Mouse (Mus musculus) urinary bladder, adult 2 months (tissue): Measurements from ENCODE around the gene Ppia. TPM values are rescaled to one million over a fixed set of nuclear protein-coding genes. Genes with fewer than 3 reads are reported as not detected.
"Not testable (repeated sequence)": the region's sequence is repeated elsewhere in the genome, so short reads cannot be mapped to it uniquely, and the experiment has no call there.

ENCODE experiments used
- DNase-seq: peaks from one replicate; pipeline ENCODE4 v3.0.0; 2022; ENCODE audit warnings: low spot score
- polyA plus RNA-seq: library from polyadenylated mRNA; depleted of rRNA; stranded (reverse); fragments of >200 nt; gene quantifications from 2 replicates; pipeline ENCODE4 v1.2.3, GENCODE M21; 2012; rRNA removed

The Ppia gene
- 1,961 and 2,442 TPM in 2 replicates for polyA plus RNA-seq

DNA sequence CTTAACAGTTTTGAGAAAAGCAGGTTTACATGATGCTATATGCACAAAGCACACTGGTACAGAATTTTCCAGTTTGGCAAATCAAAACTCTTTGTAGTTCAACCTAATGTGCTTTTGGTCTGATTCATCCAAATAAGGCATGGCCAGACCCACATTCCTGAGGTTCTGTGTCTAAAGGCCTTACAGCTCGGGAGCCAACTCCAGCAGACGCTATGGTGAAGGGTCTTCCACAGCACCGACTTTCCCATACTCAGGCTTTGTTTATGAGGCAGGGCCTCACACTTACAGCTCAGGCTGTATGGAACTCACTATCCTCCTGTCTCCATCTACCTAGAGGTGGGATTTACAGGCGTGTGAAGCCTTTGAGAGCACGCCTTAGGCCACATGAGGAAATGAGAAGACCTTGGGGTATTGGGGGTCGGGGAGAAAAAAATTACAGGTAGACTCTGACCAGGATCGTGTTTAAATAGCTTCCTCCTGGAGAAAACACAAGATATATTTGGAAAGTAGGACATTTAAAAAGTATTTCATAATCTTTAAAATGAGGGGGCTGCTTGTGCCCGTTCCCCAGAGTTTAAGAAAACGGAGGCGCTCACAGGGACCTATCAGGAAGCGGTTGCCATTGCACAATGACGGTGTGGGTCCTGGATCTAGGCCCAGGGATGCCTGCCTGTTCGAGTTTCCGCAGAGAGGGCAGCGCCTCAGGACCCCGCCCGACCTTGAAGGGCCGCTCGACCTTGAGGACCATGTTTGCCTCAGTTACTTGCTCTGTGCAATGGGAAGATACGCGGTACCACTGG lies at the start of gene Ppia:
Gene Ppia, plus strand, starts transcription at position 693 of the 800 bp plus-strand sequence.
- no peak for DNase-seq

DNA sequence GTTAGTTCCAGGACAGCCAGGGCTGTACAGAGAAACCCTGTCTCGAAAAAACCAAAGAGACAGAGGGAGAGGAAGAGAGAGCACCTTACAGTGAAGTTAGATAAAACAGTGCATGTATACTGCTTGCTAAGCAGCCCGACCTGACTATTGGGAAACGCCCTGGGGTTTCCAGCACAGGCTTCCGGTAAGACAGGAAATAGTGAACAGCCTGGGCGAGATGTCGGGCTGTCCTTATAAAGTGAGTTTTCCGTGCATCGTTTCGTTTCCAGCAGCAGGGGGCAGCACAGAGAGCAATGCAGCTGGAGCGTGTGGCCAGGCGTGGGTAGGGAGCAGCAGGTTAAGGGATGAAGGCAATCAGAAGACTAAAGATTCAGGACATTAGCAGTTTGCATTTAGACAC lies 49.4 kb upstream of the Ppia start:
- no peak for DNase-seq

DNA sequence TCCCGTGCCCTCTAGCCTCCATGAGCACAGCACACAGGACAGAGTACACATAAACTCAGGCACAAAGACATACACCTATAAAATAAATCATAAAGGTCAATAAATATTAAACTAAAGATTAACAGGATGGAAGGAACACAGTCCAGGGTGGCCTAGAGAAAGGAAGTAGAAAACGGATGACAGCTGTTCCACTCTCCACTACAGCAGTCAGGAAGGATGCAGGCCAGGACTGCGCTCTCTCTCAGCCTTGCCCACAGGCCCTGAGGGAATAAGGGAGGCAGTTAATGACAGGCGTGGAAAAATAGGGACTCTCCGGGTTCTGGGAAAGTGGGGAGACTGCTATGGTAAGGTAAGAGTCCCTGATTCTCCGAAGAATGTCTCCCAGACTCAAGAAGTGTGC lies 48.8 kb upstream of the Ppia start:
- no peak for DNase-seq

DNA sequence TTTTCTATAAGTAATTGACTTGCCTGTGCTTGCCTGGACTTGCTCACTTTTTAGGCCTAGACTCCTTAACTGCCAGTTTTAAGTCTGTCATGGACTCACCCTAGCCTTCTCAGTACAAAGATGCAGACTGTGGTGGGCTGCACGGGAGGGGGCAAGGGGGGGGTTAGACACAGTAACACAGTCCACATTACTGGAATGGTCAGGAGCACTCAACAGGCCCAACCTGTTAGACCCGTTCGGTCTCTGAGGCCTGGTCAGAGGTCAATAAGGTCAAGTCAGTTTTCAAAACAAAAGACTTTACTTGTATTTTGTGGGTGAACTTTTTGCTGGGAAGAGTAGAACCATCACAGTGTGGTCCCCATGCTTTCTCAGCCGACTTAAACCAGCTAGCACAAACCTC lies 48.1 kb upstream of the Ppia start:
- no peak for DNase-seq

DNA sequence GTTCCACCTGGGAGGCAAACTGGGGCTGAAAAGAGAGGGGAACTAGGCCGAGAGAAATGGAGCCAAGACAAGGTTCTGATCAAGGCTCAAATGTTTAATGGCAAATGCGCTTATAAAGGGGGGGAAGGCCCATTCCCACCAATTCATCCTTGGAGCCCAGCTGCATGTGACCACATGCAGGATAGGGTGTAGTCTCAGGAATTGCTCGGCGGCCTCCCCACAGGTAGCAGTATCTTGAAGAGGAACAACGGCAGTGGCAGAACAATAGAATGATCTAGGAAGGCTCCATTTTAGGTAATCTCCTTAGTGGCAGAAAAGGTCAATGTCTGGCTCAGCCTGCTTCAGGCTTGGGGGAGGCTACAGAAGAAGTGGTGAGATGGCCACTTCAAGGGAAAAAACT lies 47.3 kb upstream of the Ppia start:
- DNase-seq = not testable (repeated sequence)

DNA sequence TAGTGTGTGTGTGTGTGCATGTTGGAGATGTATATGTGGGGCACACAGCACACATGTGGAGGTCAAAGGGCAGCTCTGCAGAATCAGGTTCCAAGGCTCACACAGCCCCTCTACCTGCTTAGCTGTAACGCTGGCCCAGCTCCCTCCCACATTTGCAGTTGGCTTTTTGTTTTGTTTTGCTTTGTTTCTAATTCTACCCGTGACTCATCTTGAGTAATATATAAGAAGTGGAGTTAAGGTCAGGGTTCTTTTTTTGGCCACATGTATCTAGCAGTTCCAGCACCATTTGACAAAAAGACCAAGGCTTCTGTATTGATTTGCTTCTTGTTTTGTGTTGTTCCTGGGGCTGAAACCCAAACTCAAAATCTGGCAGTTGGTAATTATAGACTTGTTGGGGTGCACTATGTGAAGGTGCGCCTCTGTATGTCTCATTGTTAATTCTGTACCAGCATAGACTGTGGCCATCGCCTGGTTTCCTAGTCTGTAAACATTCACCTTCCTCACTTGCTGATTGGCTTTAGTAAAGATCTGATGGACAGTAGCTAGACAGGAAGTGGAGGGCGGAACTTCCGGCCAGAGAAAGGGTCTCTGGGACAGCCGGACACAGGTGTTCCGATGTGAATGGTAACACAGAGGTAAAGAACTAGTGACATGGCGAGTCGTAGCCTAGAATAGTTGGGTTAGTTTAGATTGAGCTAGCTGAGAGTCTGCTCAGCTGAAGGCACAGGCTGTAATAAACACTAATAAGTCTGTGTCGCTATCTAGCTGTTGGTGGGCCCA lies 43.7 kb upstream of the Ppia start:
- DNase-seq = no peak

DNA sequence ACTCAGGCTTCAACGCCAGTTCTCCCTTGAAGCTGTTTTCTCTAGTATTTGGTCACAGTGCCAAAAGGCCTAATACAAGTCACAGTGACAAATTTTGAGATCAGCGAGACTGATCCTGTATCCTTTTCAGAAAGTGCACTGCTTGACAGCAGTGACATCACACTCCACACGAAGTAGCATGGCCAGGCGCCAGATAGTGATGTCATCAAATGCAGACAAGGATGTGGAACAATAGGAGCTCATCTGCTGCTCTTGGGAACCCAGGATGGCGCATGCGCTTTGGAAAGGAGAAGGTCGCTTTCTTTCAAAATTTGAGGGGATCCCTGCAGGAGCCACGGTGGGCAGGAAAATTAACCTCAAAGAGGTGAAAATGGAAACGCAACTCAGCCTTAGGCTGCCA lies 42.5 kb upstream of the Ppia start:
- no peak for DNase-seq

DNA sequence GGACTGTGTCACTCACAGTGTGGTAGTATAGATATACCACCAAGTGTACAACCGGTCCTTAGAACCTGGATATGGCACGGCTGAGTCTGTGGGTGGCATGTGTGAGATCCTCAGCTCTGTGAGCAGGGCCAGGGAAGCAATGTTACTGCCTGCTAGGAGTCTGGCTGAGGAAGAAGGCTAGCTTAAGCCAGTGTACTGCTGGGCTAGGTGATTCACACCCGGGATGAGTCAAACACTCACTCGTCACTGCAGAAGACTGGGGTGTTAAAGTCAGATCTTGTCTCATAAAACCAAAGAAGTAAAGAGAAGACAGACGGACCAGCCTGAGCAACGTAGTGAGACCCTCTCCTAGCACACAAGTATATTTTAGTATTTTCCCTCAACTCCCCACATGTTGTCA lies 34.3 kb upstream of the Ppia start:
- no peak for DNase-seq

DNA sequence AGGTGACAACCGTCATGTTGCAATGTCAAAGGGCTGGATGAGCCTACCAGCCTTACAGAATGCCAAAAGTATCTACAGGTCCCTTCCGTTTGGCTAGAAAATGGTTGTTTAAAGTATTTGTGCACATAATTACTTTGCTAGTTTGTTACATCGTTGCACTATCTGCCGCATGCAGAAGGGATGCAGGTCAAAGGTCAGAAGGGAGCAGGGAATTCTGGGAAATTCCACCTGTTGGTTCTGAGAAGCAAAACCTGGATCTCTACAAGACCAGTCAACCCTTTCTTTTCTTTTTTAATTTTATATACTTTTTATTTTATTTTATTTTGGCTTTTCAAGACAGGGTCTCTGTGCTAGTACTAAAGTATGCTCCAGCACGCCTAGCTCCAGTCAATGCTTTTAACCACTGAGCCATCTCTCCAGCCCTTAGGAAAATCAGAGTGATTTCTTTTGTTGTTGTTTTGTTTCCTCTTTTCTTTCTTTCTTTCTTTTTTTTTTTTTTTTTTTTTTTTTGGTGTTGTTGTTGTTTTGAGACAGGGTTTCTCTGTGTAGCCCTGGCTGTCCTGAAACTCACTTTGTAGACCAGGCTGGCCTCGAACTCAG lies 27.0 kb upstream of the Ppia start:
- DNase-seq = no peak

DNA sequence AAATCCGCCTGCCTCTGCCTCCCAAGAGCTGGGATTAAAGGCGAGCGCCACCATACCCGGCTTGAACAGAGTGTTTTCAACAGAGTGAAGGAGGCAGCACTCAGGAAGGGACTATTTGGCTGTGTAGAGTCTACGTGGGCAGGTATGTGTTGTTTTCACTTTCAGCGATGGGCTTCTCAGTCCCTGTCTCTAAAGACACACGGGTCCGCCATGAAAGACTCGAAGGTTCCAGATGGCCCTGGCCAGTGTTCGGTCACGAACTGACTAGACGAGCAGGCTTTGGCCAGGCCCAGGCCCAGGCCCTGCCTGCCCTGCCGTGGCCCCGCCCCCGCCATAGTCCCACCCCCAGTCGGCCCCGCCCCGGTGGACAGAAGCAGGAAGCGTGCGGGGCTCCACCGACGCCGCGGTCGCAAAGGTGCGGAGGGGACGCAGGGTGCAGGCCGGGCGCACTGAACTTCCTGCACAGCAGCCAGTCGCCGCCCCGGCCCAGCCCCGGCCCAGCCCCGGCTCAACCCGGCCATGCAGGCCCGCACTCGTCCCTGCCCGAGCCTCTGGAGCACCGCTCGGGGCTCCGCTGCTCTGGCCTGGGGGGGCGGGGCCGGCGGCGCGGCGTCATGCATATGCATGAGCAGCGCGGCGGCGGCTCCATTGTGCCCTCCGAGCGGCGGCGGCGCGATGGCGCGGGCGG lies 26.4 kb upstream of the Ppia start, which contains the start of gene Zmiz2:
Gene Zmiz2, plus strand, starts transcription at position 349 of the 688 bp plus-strand sequence.
- peak; percentile 96 for DNase-seq

DNA sequence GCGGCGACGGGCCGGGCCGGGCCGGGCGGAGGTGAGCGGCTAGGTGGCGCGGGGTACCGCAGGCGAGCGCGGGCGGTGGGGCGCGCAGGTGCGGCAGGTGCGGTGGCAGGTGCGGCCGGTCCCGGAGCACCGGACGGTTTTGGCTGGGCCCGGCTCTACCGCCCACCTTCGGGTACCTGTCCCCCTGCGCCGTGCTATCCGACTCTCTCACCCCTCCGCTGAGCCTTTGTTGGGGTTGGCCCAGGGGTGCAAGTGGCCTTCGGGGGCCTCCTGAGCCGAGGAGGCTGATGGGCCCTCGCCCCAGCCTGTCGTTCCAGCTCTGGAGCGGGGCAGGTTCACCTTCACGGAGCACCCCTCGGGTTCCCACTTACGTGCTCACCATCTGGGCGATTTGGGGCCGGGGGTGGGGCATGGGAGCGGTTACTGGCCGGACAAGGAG lies 25.7 kb upstream of the Ppia start:
- DNase-seq = no peak

DNA sequence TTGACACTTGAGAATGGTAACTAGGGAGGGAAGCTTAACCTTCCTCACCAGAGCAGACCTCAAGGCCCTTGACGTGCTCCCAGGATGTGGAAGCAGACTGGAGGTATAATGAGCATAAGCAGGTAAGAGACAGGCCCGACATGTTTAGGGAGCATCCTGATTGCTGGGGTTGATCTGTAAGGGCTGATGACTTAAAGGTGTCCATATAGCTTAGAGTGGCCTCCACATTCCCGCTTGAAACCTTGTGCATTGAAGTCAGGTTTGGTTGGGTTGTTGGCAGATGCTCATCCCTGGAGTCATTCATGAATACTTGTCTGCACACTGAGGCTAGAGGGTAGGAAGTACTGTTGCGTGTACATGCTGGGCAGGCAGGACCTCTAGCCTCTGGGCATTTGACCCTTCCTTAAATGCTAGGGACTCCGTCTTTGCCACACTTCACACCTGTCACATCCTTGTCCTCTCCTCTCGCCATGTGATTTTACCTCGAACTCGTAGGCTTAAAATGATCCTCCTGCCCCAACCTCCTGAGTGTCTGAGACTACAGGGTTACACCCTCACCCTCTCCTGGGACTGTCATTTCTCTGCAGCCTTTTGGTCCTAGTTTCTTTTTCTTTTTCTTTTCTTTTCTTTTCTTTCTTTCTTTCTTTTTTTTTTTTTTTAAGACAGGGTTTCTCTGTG lies 24.7 kb upstream of the Ppia start:
- no peak for DNase-seq

DNA sequence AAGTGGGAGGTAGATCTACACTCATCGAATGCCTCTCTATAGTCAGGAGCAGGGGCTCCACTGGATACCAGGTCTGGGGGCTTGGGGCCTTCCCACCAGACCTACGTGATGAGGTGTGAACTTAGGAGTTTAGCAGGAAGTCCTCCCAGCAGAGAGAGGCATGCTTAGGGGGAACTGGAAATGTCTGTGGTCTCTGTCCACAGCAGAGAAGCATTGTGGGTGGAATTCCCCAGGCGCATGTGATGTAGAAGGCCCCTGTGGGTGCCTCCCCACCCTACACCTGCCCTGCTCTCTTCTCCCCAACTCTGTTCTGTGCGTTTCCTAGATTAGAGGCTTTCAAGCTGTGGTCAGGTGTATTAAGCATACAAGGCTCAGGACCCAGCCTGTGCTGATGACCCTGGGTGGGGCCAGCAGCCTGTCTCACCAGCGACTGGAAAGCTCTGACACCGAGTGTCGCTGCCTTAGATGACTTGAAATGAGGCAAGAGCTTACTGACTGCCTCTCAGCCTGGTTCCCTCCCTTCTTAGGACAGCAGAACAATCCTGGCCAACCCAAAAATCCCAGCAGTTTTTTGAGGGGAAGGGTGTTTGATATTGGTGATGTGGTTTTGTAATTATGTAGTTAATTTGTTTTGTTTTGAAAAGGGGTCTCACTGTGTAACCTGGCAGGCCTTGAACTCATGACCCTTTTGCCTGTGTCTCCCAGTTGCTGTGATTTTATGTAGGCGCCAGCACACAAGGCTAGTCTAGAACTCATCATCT lies 23.5 kb upstream of the Ppia start:
- DNase-seq = no peak

DNA sequence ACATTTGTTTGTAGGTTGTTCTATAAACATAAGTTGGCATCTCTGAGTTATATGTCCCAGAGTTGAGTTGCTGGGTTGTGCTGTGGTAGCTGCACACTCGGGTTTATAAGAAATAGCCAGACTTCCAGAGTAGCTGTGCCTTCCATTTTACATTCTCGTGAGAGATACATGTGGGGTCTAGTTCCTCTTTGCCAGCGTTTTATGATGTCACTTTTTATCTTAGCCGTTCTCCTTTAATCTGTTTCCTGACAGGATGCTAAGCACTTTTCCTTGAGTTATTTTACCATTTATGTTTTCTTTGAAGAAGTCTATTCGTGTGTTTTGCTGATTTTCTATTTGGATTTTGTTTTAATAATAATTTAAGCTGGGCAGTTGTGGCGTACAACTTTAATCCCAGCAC lies 22.4 kb upstream of the Ppia start:
- no peak for DNase-seq

DNA sequence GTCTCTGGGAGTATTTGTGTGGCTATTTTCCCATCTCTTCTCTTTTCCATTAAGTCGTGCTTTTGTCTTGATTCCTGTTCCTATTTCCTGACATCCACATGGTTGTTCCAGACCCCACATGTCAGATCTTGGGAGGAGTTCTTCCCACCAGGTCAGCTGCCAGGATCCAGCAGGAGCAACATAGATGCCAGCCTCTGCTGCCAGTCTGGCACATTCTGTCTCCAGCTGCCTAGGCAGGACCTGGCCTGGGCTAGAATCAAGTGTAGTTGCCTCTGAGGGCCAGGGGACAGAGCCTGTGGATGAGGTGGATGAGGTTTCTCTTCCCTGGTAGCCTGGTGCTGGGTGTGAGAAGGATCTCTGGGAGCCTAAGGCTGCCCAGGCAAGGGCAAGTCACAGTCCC lies 21.4 kb upstream of the Ppia start:
- no peak for DNase-seq

DNA sequence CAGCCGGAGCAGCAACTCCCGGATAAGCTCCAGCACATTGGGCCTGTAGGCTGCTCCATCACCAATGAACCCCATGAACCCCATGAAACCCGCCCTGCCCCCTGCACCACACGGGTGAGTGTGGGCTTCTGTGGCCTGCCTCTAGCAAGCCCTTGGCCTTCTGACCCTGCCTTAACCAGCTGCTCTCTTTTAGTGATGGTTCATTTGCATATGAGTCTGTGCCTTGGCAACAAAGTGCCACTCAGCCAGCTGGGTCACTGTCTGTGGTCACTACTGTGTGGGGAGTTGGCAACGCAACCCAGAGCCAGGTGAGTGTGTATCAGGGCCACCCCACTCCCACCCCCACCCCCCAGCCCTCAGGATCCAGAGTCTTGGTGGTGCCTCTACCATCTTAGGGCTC lies 19.7 kb upstream of the Ppia start:
- no peak for DNase-seq

DNA sequence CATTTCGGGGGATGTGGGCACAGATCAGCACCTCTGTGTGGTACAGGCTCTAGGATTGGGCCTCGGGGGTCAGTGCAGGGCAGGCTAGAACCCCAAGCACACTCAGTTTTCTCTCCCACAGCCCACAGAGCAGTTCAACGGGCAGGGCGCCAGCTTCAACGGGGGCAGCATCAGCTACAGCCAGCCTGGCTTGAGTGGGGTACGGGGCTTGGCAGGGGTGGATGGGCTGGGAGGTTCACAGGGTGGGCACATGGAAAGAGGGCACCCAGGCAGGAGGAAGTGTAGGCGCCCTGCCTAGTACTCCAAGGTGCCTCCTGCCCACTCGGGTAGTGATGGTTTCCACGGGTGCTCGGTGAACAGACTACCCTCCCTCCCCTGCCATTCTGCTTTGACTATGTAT lies 17.1 kb upstream of the Ppia start:
- DNase-seq = no peak

DNA sequence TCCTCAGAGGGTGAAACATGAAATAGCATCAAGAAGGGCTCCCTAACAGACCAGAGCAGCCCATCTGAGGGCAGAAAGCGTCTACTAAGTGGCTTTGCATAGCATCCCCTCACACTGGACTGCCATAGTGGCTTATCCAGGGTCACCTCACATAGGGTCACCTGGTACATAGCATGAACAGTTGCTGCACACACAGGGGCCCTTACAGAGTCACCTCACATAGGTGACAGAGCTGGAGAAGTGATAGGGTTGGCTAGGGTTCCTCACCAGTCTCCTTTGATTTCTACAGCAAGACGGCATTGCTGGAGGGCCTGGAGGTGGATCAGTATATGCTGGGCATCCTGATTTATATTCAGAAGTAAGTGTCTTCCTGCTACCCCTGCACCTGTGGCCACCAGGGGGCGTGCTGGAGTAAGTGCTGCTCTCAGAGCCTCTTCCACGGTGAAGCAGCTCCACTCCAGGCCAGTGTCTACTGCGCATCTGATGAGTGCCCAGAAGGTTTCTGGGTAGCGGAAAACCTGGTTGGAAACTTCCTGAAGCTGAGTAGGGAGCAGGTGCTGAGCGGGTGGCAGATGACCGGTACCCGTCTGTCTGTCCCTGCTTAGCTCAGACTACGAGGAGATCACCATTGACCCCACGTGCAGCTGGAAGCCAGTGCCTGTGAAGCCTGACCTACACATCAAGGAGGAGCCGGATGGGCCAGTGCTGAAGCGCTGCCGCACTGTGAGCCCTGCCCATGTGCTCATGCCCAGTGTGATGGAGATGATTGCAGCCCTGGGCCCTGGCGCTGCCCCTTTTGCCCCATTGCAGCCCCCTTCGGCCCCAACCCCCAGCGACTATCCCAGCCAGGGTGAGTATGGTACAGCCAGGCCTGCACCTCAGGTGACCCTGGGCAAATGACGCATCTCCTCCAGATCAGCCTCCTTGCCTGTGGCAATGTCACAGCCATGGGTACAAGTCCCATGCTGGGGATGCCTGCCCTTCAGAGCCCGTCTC lies 12.4 kb upstream of the Ppia start:
- DNase-seq = peak; percentile 68

DNA sequence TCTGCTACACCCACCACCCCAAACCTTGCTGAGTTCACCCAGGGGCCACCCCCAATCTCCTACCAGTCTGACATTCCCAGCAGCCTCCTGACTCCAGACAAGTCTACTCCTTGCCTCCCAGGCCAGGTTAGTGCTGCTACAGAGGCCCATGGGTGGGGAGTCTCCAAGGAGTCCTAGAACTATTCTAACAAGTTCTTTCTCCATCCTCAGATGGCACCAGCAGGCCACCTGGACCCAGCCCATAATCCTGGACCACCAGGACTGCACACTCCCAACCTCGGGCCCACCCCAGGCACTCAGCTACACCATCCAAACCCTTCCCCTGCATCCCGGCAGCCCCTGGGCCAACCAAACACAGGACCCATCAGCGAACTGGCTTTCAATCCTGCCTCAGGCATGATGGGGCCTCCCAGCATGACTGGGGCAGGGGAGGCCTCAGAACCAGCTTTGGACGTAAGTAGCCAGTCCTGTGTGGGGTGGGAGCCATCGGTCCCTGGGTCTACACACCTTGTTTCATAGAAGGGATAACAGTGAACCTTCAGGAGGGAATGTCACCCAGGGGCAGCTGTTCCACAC lies 11.3 kb upstream of the Ppia start:
- DNase-seq = no peak
